Mouse (Mus musculus) gastrocnemius, adult 18-20 months (tissue): ENCODE results near the gene Mmd2. TPM values are rescaled to one million over a fixed set of nuclear protein-coding genes. Genes with fewer than 3 reads are reported as not detected.
A peak's percentile ranks its signal among the peaks of the same experiment; 100 is the strongest.

Experiments used
- DNase-seq: peaks from one replicate; pipeline ENCODE4 v3.0.0; 2021; ENCODE audit warnings: low spot score
- total RNA-seq, 2 experiments: library from RNA; stranded (reverse); gene quantifications; 2 replicates each; pipeline ENCODE4 v1.2.3; 2021

Mmd2 gene
- total RNA-seq, 2 experiments from 2014 or later = not detected

DNA sequence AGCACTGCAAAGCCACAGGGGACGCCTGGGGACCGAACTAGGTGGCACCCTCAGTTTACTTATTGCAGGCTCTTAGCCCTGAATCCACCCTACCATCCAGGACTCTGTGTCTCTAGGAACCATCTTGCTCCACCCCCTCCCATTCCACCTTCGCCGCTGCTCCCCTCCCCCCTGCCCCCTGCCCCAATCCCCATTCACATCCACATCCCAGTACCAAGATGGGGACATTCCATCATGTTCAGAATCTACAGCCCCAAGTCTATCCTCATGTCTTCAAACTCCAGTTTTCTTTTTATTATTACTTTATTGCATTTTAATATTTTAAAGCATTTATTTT is 357 bp upstream of the Mmd2 start:
- no peak for DNase-seq

GRCm38 (mm10) chr5:142605288-142605687 is 3.3 kb downstream of the Mmd2 start:
- no peak for DNase-seq

DNA sequence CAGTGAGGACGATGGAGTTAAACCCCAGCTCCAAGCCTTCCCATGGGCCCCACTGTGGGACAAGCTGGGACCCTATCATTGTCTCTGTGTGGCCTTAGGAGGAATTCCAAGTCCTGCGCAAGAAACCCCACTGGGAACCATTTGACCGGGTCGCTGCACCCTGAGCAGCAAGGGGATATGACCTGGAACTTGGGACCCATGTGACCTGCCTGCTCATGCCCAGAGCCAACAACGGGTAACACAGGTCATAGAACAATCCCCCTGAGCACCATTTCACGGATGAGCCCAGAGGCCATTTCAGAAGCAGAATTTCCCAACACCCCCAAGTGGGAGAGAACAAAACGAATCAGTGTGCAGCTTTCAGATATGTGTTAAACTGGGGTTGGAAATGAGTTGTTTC is 4.2 kb downstream of the Mmd2 start:
- DNase-seq = no peak

DNA sequence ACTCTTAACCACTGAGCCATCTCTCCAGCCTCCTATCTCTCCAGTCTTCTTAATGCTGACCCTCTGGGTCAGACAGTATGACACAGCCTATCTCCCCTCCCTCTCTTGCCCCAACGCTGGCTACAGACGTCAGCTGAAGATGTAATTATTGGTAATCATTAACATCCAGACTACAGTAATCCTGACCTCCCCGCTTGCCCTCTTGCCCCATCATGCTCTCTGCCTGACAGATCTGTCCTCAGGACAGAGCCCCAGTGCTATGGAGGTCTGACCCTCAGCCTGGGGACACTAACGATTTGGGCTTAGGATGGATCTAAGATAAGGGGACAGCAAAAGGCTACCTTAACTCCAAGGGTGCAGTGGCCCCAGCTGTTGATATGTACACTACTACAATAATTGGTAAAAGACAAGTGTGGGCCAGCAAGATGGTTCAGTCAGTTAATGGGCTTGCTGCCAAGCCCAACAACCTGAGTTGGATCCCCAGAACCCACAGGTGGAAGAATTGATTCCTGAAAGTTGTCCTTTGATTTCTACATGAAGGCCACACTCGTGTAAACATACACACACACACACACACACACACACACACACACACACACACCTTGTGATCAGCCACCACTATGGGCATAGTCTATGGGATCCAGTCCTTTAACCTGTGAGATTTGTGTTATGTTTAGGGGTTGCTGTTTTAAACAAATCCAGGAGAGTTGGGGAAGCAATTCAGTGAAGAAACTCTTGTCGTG is 10.8 kb downstream of the Mmd2 start:
- no peak for DNase-seq

- no peak for DNase-seq
These were observed 11.9 kb downstream of the Mmd2 start for GRCm38 (mm10) chr5:142596723-142597122.

GRCm38 (mm10) chr5:142595698-142596097 is 12.9 kb downstream of the Mmd2 start:
- DNase-seq = no peak

DNA sequence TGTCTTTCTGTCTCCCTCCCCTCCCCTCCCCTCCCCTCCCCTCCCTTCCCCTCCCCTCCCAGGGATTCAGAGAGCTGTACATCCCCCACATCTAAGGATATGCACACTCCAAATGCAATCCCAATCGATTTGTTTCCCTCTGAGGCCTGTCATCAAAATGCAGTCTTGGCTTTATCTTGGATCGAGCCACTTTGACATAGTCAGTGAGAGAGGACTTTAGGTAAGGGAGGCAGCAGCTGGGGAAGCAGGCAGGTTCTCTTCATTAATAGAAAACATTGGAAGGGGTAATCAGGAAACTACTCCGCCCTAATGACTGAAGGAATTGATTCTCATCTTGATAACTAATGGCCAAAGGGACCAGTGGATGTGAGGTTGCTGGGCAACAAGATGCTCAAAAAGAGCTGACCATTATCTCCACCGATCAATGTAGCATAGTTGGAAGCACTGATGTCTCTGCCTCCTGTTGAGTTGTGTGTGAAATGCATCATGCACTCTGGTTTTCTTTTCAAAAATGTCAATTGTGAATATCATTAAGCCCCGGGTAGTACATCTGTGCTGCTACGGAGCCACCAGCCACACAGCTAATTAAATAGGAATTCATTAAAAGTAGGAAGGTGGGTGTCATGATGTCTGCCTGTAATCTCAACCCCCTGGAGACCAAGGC is 17.5 kb downstream of the Mmd2 start:
- no peak for DNase-seq

DNA sequence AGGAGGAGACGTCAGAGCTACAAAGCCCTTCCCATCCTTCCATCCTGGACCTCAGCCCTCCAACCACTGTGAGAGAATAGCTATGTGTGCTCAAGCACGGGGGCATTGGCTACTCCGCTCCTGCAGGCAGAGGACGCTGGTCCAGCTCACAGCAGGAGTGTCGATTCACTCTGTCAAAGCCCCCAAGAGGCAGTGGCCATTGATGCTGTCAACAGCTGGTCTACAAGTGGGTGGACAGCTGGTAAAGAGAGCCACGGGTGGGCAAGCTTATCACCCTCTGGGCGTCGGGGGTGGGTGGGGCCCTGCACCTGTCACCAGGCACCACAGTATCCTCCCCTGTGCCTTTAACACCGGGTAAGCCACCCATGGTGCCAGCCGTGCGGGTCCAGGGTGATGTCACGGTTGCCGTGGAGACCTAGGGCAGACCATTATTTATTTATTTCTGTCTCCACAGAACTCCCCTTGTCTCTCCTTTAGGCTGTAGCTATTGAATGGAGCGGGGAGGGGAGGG is 24.9 kb downstream of the Mmd2 start:
- no peak for DNase-seq

GRCm38 (mm10) chr5:142581517-142581916 is 27.1 kb downstream of the Mmd2 start:
- peak; percentile 15 for DNase-seq

GRCm38 (mm10) chr5:142578192-142578591 is 30.4 kb downstream of the Mmd2 start:
- DNase-seq = no peak

GRCm38 (mm10) chr5:142576832-142577231 is 31.8 kb downstream of the Mmd2 start:
- peak; percentile 32 for DNase-seq

DNA sequence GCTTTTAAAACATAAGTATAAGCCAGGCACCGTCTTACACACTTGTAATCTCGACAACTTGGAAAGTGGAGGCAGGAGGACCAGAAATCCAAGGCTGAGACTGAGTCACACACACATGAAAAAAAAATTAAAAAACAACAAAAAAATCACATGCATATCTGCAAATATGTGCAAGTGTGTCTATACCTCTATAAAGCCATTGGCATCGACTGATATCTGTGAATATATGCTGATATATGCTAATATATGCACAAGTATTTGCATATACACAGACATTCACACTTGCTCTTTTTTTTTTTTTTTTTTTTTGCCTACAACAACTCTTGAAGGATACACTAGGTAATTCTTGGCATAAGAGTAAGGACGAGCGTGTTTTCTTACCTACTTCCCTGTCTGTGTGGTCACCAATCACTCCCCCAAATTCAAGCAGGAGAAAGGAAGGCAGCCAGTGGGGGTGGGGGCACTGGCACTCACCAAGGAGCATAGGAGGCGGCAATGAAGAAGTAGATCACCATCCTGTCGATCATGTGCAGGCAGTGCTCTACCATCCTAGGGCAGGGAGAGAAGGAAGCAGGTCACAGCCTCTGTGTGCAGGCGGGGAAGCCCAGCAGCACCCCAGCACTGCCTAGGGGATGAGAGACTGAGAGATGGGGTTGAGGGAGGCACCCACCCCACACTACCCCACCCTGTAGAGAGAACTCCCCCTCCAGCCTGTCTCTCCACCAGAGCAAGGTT is 34.1 kb downstream of the Mmd2 start:
- DNase-seq = no peak

DNA sequence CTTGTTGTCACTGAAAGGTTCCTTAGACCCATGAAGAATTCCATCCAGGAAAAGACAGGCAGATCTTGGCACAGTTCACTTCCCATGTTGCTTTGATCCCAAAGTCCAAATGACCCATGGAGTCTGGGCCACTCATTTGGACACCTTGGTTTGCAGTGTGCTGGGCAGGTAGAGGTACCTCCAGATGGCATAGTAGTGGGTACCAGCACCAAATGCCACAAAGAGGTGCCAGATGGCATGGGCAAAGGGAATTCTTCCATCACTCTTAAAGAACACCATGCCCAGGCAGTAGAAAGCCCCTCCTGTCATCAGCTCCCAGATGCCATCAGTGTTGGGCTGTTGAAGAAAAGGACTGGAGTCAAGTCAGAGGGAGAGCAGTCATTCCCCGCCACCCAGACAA is 44.0 kb downstream of the Mmd2 start:
- DNase-seq = no peak

- no peak for DNase-seq
These were observed 48.3 kb downstream of the Mmd2 start for GRCm38 (mm10) chr5:142560261-142560660.

DNA sequence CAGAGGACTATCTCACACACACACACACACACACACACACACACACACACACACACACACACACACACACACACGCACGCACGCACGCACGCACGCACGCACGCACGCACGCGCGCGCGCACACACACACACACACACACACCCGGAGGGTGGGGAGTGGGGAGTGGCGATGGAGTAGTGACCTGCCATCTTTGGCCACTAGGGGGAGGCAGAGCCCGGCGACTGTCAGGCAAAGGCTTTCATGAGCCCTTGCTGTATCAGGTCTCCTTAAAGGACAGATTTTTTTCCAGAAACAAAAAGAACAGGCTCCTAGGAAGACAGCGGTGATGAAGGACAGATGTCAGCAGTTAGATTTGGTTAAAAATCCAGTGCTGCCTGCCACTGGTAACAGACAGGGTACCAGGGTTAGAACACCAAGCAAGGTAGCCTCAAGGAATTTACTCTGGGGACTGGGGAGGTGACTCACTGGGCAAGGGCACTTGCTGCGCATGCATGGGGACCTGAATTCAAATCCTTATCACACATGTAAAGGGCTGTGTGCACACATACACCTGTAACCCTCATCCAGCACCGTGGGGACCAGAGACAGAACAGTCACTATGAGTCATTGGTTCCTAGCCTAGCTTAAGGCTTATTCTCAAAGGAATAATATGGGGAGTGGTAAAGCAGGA is 51.1 kb downstream of the Mmd2 start:
- DNase-seq = peak; percentile 79

- no peak for DNase-seq
These were observed 51.9 kb downstream of the Mmd2 start for GRCm38 (mm10) chr5:142556721-142557120.

- no peak for DNase-seq
These were observed 52.7 kb downstream of the Mmd2 start for GRCm38 (mm10) chr5:142555866-142556265.

- peak; percentile 97 for DNase-seq
These were observed 57.6 kb downstream of the Mmd2 start, which contains the start of gene Radil for GRCm38 (mm10) chr5:142550706-142551652. Gene Radil, minus strand, starts transcription at chr5:142551098.

DNA sequence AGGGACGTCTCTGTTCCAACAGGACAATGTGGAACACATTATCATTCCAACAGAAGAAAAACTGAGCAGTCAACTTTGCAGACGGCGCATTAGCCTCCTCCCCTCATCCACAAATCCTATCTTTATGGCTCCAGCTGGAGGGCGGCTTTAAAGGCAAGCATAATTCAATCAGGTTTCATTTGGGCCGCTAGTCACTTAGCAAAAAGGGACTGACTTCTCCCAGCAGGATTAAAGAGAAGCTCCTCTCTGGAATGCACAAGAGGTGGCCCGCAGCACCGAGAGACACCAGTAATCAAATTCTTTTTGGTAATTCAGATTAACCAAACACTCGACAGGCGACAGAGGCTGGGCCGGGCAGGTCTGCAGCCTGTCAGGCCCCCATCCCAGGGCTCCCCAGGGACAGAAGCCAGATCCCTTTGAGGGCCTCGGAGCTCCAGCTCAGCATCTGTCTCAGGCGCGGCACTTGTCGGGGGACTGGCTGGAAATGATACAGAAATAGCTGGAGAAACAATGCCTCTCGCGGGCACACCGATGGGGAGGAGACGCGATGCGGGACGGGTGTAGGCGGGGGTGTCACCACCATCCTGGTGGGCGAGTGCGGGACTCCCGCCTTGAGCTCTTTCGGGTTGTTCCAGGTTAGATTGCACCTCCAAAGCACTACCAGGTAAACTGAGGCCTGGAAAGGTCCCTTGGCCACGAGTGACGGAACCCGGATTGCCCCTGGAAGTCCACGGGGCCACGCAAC is 58.5 kb downstream of the Mmd2 start:
- DNase-seq = peak; percentile 52

DNA sequence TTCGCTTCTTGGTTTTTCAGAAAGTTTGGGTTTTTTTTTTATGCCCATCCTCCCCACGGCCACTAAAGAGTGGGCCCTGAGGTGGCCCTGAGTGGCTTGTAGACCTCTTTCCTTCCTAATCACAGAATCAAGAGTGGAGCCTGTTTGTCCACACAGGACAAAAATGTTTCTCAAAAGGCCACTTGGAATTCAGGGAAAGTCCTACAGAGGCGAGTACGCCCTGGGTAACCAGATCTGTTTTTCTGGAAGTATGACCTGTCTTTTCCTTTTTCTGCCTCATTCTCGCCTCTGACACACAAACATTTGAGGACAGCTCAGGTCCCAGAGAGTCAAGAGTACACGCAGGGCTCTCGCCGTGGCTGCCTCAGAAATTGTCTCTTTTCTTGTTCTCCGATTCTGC is 59.2 kb downstream of the Mmd2 start:
- peak; percentile 21 for DNase-seq
